Mouse (Mus musculus): Measurements from ENCODE around the gene Rhox3g. TPM values are rescaled to one million over a fixed set of nuclear protein-coding genes. Genes with fewer than 3 reads are reported as not detected.

Gene Rhox3g
- not detected for polyA plus RNA-seq (2014; fragmentation: Illumina TruSeq; extraction: RNeasy Lipid Tissue Mini Kit (QIAGEN cat#74804))

DNA sequence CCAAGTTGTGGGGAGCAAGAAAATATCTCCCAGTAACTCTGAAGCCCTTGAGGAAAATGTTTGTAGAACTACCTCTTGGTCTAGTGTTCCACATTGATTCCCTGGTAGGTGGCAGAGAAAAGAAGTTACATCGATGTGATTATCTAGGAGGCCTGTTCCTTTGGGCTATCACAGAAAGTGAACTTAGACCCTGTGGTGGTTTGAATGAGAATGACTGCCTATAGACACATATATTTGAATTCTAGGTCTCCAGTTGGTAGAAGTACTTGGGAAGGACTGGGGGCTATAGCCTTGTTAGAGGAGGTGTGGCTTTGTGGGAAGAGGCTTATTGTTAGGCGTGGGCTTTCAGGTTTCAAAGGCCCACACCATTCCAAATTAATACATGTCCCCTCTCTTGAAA lies at the start of gene Rhox3g:
Gene Rhox3g (minus strand): TSS at position 101 of the 400 bp plus-strand sequence.

DNA sequence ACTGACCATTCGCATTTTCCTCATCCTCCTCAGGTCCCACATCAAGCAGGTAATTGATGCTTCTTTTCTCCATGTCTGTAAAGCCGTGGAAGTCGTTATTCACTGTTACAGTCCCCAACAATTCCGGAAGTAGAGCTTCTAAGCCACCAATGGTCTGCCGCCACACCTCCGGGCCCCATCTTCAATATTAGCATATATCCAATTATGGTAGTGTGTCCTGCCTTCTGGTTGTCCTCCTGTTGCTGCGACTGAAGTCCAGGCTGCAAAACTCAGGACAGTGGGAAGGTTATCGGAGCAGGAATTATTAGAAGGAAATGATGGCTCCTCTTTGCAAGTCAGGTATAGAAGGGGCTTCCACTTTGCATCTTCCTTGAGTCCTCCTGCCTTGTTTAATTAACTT lies 44.8 kb upstream of the Rhox3g start, which contains the start of gene Rhox2h:
Gene Rhox2h (minus strand): TSS at position 101 of the 400 bp plus-strand sequence.

GRCm38 (mm10) chrX:37668664-37669063 lies 40.3 kb upstream of the Rhox3g start, which contains the start of gene Rhox3h:
Gene Rhox3h (minus strand): TSS chrX:37668764.

GRCm38 (mm10) chrX:37651227-37651626 lies 22.8 kb upstream of the Rhox3g start, which contains the start of gene Rhox4g:
Gene Rhox4g (minus strand): TSS chrX:37651327.

DNA sequence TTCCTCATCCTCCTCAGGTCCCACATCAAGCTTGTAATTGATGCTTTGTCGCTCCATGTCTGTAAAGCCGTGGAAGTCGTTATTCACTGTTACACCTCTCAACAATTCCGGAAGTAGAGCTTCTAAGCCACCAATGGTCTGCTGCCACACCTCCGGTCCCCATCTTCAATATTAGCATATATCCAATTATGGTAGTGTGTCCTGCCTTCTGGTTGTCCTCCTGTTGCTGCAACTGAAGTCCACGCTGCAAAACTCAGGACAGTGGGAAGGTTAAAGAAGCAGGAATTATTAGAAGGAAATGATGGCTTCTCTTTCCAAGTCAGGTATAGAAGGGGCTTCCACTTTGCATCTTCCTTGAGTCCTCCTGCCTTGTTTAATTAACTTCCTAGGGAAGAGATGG lies 15.0 kb upstream of the Rhox3g start, which contains the start of gene Rhox2g:
Gene Rhox2g (minus strand): TSS at position 101 of the 400 bp plus-strand sequence.

GRCm38 (mm10) chrX:37607604-37608003 lies 20.8 kb downstream of the Rhox3g start, which contains the start of gene Rhox4f:
Gene Rhox4f (minus strand): TSS chrX:37607704.

DNA sequence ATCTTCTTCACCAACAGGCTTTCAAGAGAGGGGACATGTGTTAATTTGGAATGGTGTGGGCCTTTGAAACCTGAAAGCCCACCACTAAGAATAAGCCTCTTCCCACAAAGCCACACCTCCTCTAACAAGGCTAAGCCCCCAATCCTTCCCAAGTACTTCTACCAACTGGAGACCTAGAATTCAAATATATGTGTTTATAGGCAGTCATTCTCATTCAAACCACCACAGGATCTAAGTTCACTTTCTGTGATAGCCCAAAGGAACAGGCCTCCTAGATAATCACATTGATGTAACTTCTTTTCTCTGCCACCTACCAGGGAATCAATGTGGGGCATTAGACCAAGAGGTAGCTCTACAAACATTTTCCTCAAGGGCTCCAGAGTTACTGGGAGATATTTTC lies 47.7 kb downstream of the Rhox3g start, which contains the start of gene Rhox3f:
Gene Rhox3f (plus strand): TSS at position 301 of the 400 bp plus-strand sequence.

Other genes starting within 250 kb of the Rhox3g start
- gene Rhox3a2, start 248.6 kb downstream of the Rhox3g start, polyA plus RNA-seq (2014; fragmentation: Illumina TruSeq; extraction: RNeasy Lipid Tissue Mini Kit (QIAGEN cat#74804)), result not detected
- not detected for gene Rhox4a2, start 237.8 kb downstream of the Rhox3g start, polyA plus RNA-seq (2014; fragmentation: Illumina TruSeq; extraction: RNeasy Lipid Tissue Mini Kit (QIAGEN cat#74804))
- gene Rhox2b, start 216.5 kb downstream of the Rhox3g start, polyA plus RNA-seq (2014; fragmentation: Illumina TruSeq; extraction: RNeasy Lipid Tissue Mini Kit (QIAGEN cat#74804)), result not detected
- gene Rhox4b, start 196.1 kb downstream of the Rhox3g start, polyA plus RNA-seq (2014; fragmentation: Illumina TruSeq; extraction: RNeasy Lipid Tissue Mini Kit (QIAGEN cat#74804)), result not detected
- not detected for gene Rhox2c, start 174.9 kb downstream of the Rhox3g start, polyA plus RNA-seq (2014; fragmentation: Illumina TruSeq; extraction: RNeasy Lipid Tissue Mini Kit (QIAGEN cat#74804))
- not detected for gene Rhox3c, start 170.0 kb downstream of the Rhox3g start, polyA plus RNA-seq (2014; fragmentation: Illumina TruSeq; extraction: RNeasy Lipid Tissue Mini Kit (QIAGEN cat#74804))
- not detected for gene Rhox4c, start 148.3 kb downstream of the Rhox3g start, polyA plus RNA-seq (2014; fragmentation: Illumina TruSeq; extraction: RNeasy Lipid Tissue Mini Kit (QIAGEN cat#74804))
- gene Rhox2d, start 135.2 kb downstream of the Rhox3g start, polyA plus RNA-seq (2014; fragmentation: Illumina TruSeq; extraction: RNeasy Lipid Tissue Mini Kit (QIAGEN cat#74804)), result not detected
- gene Rhox4d, start 114.3 kb downstream of the Rhox3g start, polyA plus RNA-seq (2014; fragmentation: Illumina TruSeq; extraction: RNeasy Lipid Tissue Mini Kit (QIAGEN cat#74804)), result not detected
- not detected for gene Rhox2e, start 98.2 kb downstream of the Rhox3g start, polyA plus RNA-seq (2014; fragmentation: Illumina TruSeq; extraction: RNeasy Lipid Tissue Mini Kit (QIAGEN cat#74804))
- gene Rhox3e, start 86.6 kb downstream of the Rhox3g start, polyA plus RNA-seq (2014; fragmentation: Illumina TruSeq; extraction: RNeasy Lipid Tissue Mini Kit (QIAGEN cat#74804)), result not detected
- gene Rhox4e, start 71.2 kb downstream of the Rhox3g start, polyA plus RNA-seq (2014; fragmentation: Illumina TruSeq; extraction: RNeasy Lipid Tissue Mini Kit (QIAGEN cat#74804)), result not detected
- not detected for gene Rhox2f, start 57.2 kb downstream of the Rhox3g start, polyA plus RNA-seq (2014; fragmentation: Illumina TruSeq; extraction: RNeasy Lipid Tissue Mini Kit (QIAGEN cat#74804))
- gene Rhox3f, start 47.6 kb downstream of the Rhox3g start, polyA plus RNA-seq (2014; fragmentation: Illumina TruSeq; extraction: RNeasy Lipid Tissue Mini Kit (QIAGEN cat#74804)), result not detected
- not detected for gene Rhox4f, start 20.9 kb downstream of the Rhox3g start, polyA plus RNA-seq (2014; fragmentation: Illumina TruSeq; extraction: RNeasy Lipid Tissue Mini Kit (QIAGEN cat#74804))
- not detected for gene Rhox2g, start 14.9 kb upstream of the Rhox3g start, polyA plus RNA-seq (2014; fragmentation: Illumina TruSeq; extraction: RNeasy Lipid Tissue Mini Kit (QIAGEN cat#74804))
- gene Rhox4g, start 22.7 kb upstream of the Rhox3g start, polyA plus RNA-seq (2014; fragmentation: Illumina TruSeq; extraction: RNeasy Lipid Tissue Mini Kit (QIAGEN cat#74804)), result not detected
- gene Rhox3h, start 40.2 kb upstream of the Rhox3g start, polyA plus RNA-seq (2014; fragmentation: Illumina TruSeq; extraction: RNeasy Lipid Tissue Mini Kit (QIAGEN cat#74804)), result not detected
- gene Rhox2h, start 44.7 kb upstream of the Rhox3g start, polyA plus RNA-seq (2014; fragmentation: Illumina TruSeq; extraction: RNeasy Lipid Tissue Mini Kit (QIAGEN cat#74804)), result not detected
- gene Rhox5, start 176.2 kb upstream of the Rhox3g start, polyA plus RNA-seq (2014; fragmentation: Illumina TruSeq; extraction: RNeasy Lipid Tissue Mini Kit (QIAGEN cat#74804)), result not detected
- not detected for gene Rhox6, start 198.3 kb upstream of the Rhox3g start, polyA plus RNA-seq (2014; fragmentation: Illumina TruSeq; extraction: RNeasy Lipid Tissue Mini Kit (QIAGEN cat#74804))
- gene Rhox7a, start 203.1 kb upstream of the Rhox3g start, polyA plus RNA-seq (2014; fragmentation: Illumina TruSeq; extraction: RNeasy Lipid Tissue Mini Kit (QIAGEN cat#74804)), result not detected

All from ovary, adult 10 weeks (tissue).